9 mouse cellular contexts compared by ENCODE assay signal in genomic region chr3:122474067-122474466, GRCm38 (mm10).
DNase-seq lines count a peak whose midpoint lies in the region; ATAC-seq and TF ChIP-seq lines count a peak whose summit lies in the region.
"Had no signal": no experiment of that assay in that cellular context is flagged by ENCODE, and none has a peak within 500 bp of the region (broad histone marks: within the 10 kb centered on the region; RNA-seq: fewer than 3 reads in every experiment).

No protein-coding gene starts in this region.

- no peak overlapping the region for H3K9ac ChIP-seq in liver, embryonic 16.5 days (ENCODE audit: low read depth, low read length)
- H3K9ac ChIP-seq in stomach, postnatal 0 days (ENCODE audit: low read length): no peak overlapping the region

- TF ChIP-seq CTCF in gastrocnemius, adult 2 months (IDR thresholded peaks at IDR 0.05): no peak
- TF ChIP-seq CTCF in stomach, postnatal 0 days (IDR thresholded peaks at IDR 0.05; ENCODE audit: low read depth): no peak

- DNase-seq in gastrocnemius, adult 2 months: peak; percentile 64
- no peak for DNase-seq in gastrocnemius, postnatal 10 days
- peak; percentile 20 for DNase-seq in c-Kit-positive CD71-positive TER-119-positive erythroid progenitor cells, embryonic 14.5 days (ENCODE audit: low spot score)
- DNase-seq in heart, postnatal 36 days: peak; percentile 51 to 52
- DNase-seq in stomach, postnatal 0 days (ENCODE audit: low spot score): peak; percentile 76
- no peak for DNase-seq in urinary bladder, adult 18-20 months (ENCODE audit: low spot score in 2 of 2)
- DNase-seq in Muller cell, postnatal 12 days (ENCODE audit: inconsistent ontology term): no peak

- ATAC-seq in liver, embryonic 16.5 days (ENCODE audit: low read depth): peak; percentile 60
- peak; percentile 65 for ATAC-seq in stomach, postnatal 0 days (ENCODE audit: low FRiP score, low TSS enrichment)

- no peak for TF ChIP-seq EP300 in stomach, postnatal 0 days (optimal IDR thresholded peaks at IDR 0.05)

- H3K4me3 ChIP-seq in gastrocnemius, adult 2 months: peak overlapping the region; percentile 15
- no peak overlapping the region for H3K4me3 ChIP-seq in liver, embryonic 16.5 days (ENCODE audit: low read depth, low read length)
- no peak overlapping the region for H3K4me3 ChIP-seq in stomach, postnatal 0 days (ENCODE audit: low read depth, low read length)

- no peaks in the 10 kb centered on the region for H3K27me3 ChIP-seq in liver, embryonic 16.5 days (ENCODE audit: control insufficient read depth, insufficient read depth, low read depth, low read length)
- no peaks in the 10 kb centered on the region for H3K27me3 ChIP-seq in stomach, postnatal 0 days (ENCODE audit: control insufficient read depth, insufficient read depth, low read length)

- no peaks in the 10 kb centered on the region for H3K9me3 ChIP-seq in liver, embryonic 16.5 days (replicated peaks; ENCODE audit: control insufficient read depth, low read length)
- H3K9me3 ChIP-seq in stomach, postnatal 0 days (ENCODE audit: control insufficient read depth, low read length): no peaks in the 10 kb centered on the region
- H3K9me3 ChIP-seq: G1E had no signal

- WGBS in liver, embryonic 16.5 days (ENCODE audit: insufficient replicate concordance): 5% methylated on average over 5 of the region's 5 CpGs
- WGBS in stomach, postnatal 0 days: 28% methylated on average over 5 of the region's 5 CpGs

- H3K36me3 ChIP-seq in liver, embryonic 16.5 days (ENCODE audit: control insufficient read depth, insufficient read depth): no peaks in the 10 kb centered on the region
- no peaks in the 10 kb centered on the region for H3K36me3 ChIP-seq in stomach, postnatal 0 days (ENCODE audit: control insufficient read depth, insufficient read depth, low read length)
- H3K36me3 ChIP-seq: G1E had no signal

- intact Hi-C loops in gastrocnemius, adult 2 months (cut with DNase I): no loop called here
- intact Hi-C loops in heart, postnatal 36 days (cut with DNase I): loop anchor here (2.0 kb wide), 1 partner anchor 165 kb away; no protein-coding TSS in a partner anchor

- peaks cover 7% of the 10 kb centered on the region for H3K4me1 ChIP-seq in liver, embryonic 16.5 days (ENCODE audit: control insufficient read depth, low read depth, low read length)
- H3K4me1 ChIP-seq in stomach, postnatal 0 days (replicated peaks; ENCODE audit: control insufficient read depth, insufficient read depth): peaks cover 3% of the 10 kb centered on the region; the same call in 1 of the 2 replicates

- peak overlapping the region; percentile 3; the same call in 1 of the 2 replicates for H3K27ac ChIP-seq in gastrocnemius, adult 2 months
- no peak overlapping the region for H3K27ac ChIP-seq in liver, embryonic 16.5 days (ENCODE audit: low read length)
- peak overlapping the region; percentile 80 for H3K27ac ChIP-seq in stomach, postnatal 0 days (replicated peaks)

- no peak overlapping the region for H3K4me2 ChIP-seq in liver, embryonic 16.5 days (ENCODE audit: low read depth, low read length)
- H3K4me2 ChIP-seq in stomach, postnatal 0 days (replicated peaks; ENCODE audit: low read depth): 0 out of 2 replicates have a peak overlapping the region, but pooled peaks have one; percentile 0

Comparison
In these comparisons a context has a peak if more than half of its experiments do, and no peak if none do; other contexts are left out.
1. DNase-seq: peak in gastrocnemius, adult 2 months (single experiment), c-Kit-positive CD71-positive TER-119-positive erythroid progenitor cells, embryonic 14.5 days (single experiment), heart, postnatal 36 days (2 of 2) and stomach, postnatal 0 days (single experiment); none in gastrocnemius, postnatal 10 days (single experiment), urinary bladder, adult 18-20 months (0 of 2) and Muller cell, postnatal 12 days (single experiment).